Mouse (Mus musculus) neural tube, embryonic 11.5 days (tissue): Measurements from ENCODE around the gene Mcidas. TPM values are rescaled to one million over a fixed set of nuclear protein-coding genes. Genes with fewer than 3 reads are reported as not detected.
"Not testable (repeated sequence)": the region's sequence is repeated elsewhere in the genome, so short reads cannot be mapped to it uniquely, and the experiment has no call there.

Experiments used
- ATAC-seq: fragments of 200-750 bp; cut with Nextera tagmentation; 2 replicates; pipeline ENCODE4 v1.8.0; 2017; ENCODE audit warnings: moderate number of reproducible peaks, mild to moderate bottlenecking, moderate TSS enrichment, moderate library complexity; ENCODE audit not compliant: insufficient read depth, low FRiP score, low TSS enrichment
- DNase-seq: peaks from one replicate; pipeline ENCODE4 v3.0.0-alpha.2; 2015; ENCODE audit warnings: low spot score
- H3K27ac ChIP-seq: fragments of 300-500 bp; sonication (generic); 2 replicates; pipeline ENCODE4 v1.5.1; 2014; ENCODE audit warnings: low read depth, mild to moderate bottlenecking, low read length
- H3K27me3 ChIP-seq: fragments of 300-500 bp; sonication (generic); 2 replicates; pipeline ENCODE4 v1.6.1; 2014; ENCODE audit warnings: mild to moderate bottlenecking, low read length, mixed read lengths; ENCODE audit not compliant: control insufficient read depth, insufficient read depth
- H3K36me3 ChIP-seq: fragments of 300-500 bp; sonication (generic); 2 replicates; pipeline ENCODE4 v1.6.1; 2014; ENCODE audit warnings: mild to moderate bottlenecking, low read length, moderate library complexity, mixed read lengths; ENCODE audit not compliant: control insufficient read depth, insufficient read depth
- H3K4me1 ChIP-seq: fragments of 300-500 bp; sonication (generic); 2 replicates; pipeline ENCODE4 v1.6.1; 2014; ENCODE audit warnings: low read length, mixed read lengths; ENCODE audit not compliant: control insufficient read depth, insufficient read depth
- H3K4me2 ChIP-seq: fragments of 300-500 bp; sonication (generic); 2 replicates; pipeline ENCODE4 v1.6.1; 2014; ENCODE audit warnings: low read depth, mild to moderate bottlenecking, moderate library complexity
- H3K4me3 ChIP-seq: fragments of 300-500 bp; sonication (generic); 2 replicates; pipeline ENCODE4 v1.5.1; 2014; ENCODE audit warnings: low read depth, low read length
- H3K9ac ChIP-seq: fragments of 300-500 bp; sonication (generic); 2 replicates; pipeline ENCODE4 v1.6.1; 2014; ENCODE audit warnings: mild to moderate bottlenecking, low read length
- H3K9me3 ChIP-seq: fragments of 300-500 bp; sonication (generic); 2 replicates; pipeline ENCODE4 v1.6.1; 2016; ENCODE audit warnings: low read length; ENCODE audit not compliant: control insufficient read depth
- WGBS: fragments of 180-500 bp; shearing (Covaris S2); extraction: QIAGEN DNeasy Blood & Tissue Kit; methylation state at CpG from one replicate; pipeline ENCODE4 v1.1.7; 2014; 5-methylcytosine and 5-hydroxymethylcytosine counted together
- polyA plus RNA-seq: library from polyadenylated mRNA; unstranded; fragments of >200 nt; fragmentation: Nextera tagmentation; extraction: Ambion mirVana; gene quantifications from 2 replicates; pipeline ENCODE4 v1.2.1, GENCODE M21; 2014

The Mcidas gene
- polyA plus RNA-seq, 1 experiment from 2014 or later = not detected

GRCm38 (mm10) chr13:112996407-112996806 is 2.8 kb downstream of the Mcidas start:
- 72% methylated on average over 4 of the region's 4 CpGs for WGBS
- H3K4me1 ChIP-seq = peaks cover 12% of the 10 kb centered on the region; the same call in 1 of the 2 replicates
- H3K9me3 ChIP-seq = no peaks in the 10 kb centered on the region
- H3K4me2 ChIP-seq = no peak overlapping the region
- H3K36me3 ChIP-seq = no peaks in the 10 kb centered on the region
- no peak for DNase-seq
- no peak overlapping the region for H3K27ac ChIP-seq
- no peak overlapping the region for H3K9ac ChIP-seq
- H3K4me3 ChIP-seq = no peak overlapping the region
- no peak for ATAC-seq
- H3K27me3 ChIP-seq = peaks cover 85% of the 10 kb centered on the region

GRCm38 (mm10) chr13:112997369-112997768 is 3.7 kb downstream of the Mcidas start:
- H3K4me1 ChIP-seq = peaks cover 12% of the 10 kb centered on the region; the same call in 1 of the 2 replicates
- H3K27me3 ChIP-seq = peaks cover 80% of the 10 kb centered on the region
- H3K4me2 ChIP-seq = no peak overlapping the region
- WGBS = 56% methylated on average over 6 of the region's 6 CpGs
- H3K27ac ChIP-seq = no peak overlapping the region
- H3K9me3 ChIP-seq = no peaks in the 10 kb centered on the region
- H3K36me3 ChIP-seq = no peaks in the 10 kb centered on the region
- no peak overlapping the region for H3K9ac ChIP-seq
- DNase-seq (no peak), ATAC-seq (no peak)
- H3K4me3 ChIP-seq = no peak overlapping the region

GRCm38 (mm10) chr13:112998427-112999201 is 5.0 kb downstream of the Mcidas start:
- H3K27me3 ChIP-seq = peaks cover 69% of the 10 kb centered on the region
- H3K4me2 ChIP-seq = peak overlapping the region; percentile 81
- H3K4me3 ChIP-seq = peak overlapping the region; percentile 40
- H3K9me3 ChIP-seq = no peaks in the 10 kb centered on the region
- no peaks in the 10 kb centered on the region for H3K36me3 ChIP-seq
- H3K27ac ChIP-seq = no peak overlapping the region
- peaks cover 9% of the 10 kb centered on the region; the same call in 1 of the 2 replicates for H3K4me1 ChIP-seq
- WGBS = under 1% methylated on average over 46 of the region's 46 CpGs
- peak; percentile 61 for DNase-seq
- peak; percentile 22 for ATAC-seq
- H3K9ac ChIP-seq = peak overlapping the region; percentile 45

GRCm38 (mm10) chr13:113000090-113000489 is 6.4 kb downstream of the Mcidas start:
- Histone ChIP-seq H3K4me3 (no peak overlapping the region), H3K9ac (no peak overlapping the region), H3K27ac (no peak overlapping the region), H3K4me1 (0 out of 2 replicates have a peak, but pooled peaks cover 5% of the 10 kb centered on the region), H3K9me3 (no peaks in the 10 kb centered on the region), H3K4me2 (no peak overlapping the region), H3K36me3 (no peaks in the 10 kb centered on the region), H3K27me3 (peaks cover 54% of the 10 kb centered on the region)
- DNase-seq (no peak), ATAC-seq (no peak)
- WGBS = 89% methylated on average over 3 of the region's 3 CpGs

- no peak for DNase-seq
- ATAC-seq = no peak
- no peak overlapping the region for H3K4me3 ChIP-seq
- WGBS = 74% methylated on average over 9 of the region's 9 CpGs
- H3K4me2 ChIP-seq = no peak overlapping the region
- no peaks in the 10 kb centered on the region for H3K36me3 ChIP-seq
- 0 out of 2 replicates have a peak, but pooled peaks cover 5% of the 10 kb centered on the region for H3K4me1 ChIP-seq
- H3K9ac ChIP-seq = no peak overlapping the region
- no peak overlapping the region for H3K27ac ChIP-seq
- H3K9me3 ChIP-seq = no peaks in the 10 kb centered on the region
- H3K27me3 ChIP-seq = peaks cover 48% of the 10 kb centered on the region
Observed at GRCm38 (mm10) chr13:113000576-113001318, 7.1 kb downstream of the Mcidas start.

- ATAC-seq (no peak), DNase-seq (no peak)
- no peaks in the 10 kb centered on the region for H3K9me3 ChIP-seq
- H3K4me3 ChIP-seq = no peak overlapping the region
- no peaks in the 10 kb centered on the region for H3K4me1 ChIP-seq
- H3K27me3 ChIP-seq = no peaks in the 10 kb centered on the region
- H3K27ac ChIP-seq = no peak overlapping the region
- WGBS = 78% methylated on average over 6 of the region's 6 CpGs
- no peak overlapping the region for H3K4me2 ChIP-seq
- no peaks in the 10 kb centered on the region for H3K36me3 ChIP-seq
- H3K9ac ChIP-seq = no peak overlapping the region
Observed at GRCm38 (mm10) chr13:113012683-113013082, 19.0 kb downstream of the Mcidas start.

GRCm38 (mm10) chr13:113013174-113013953 is 19.7 kb downstream of the Mcidas start:
- H3K4me3 ChIP-seq, H3K9ac ChIP-seq, DNase-seq, H3K4me2 ChIP-seq, H3K36me3 ChIP-seq, H3K27me3 ChIP-seq, H3K9me3 ChIP-seq, H3K4me1 ChIP-seq, ATAC-seq, H3K27ac ChIP-seq: not testable (repeated sequence)
- WGBS = 50% methylated on average over 18 of the region's 20 CpGs

- Histone ChIP-seq H3K27ac (no peak overlapping the region), H3K27me3 (no peaks in the 10 kb centered on the region), H3K9me3 (no peaks in the 10 kb centered on the region), H3K9ac (no peak overlapping the region), H3K4me3 (no peak overlapping the region), H3K36me3 (no peaks in the 10 kb centered on the region), H3K4me2 (no peak overlapping the region), H3K4me1 (no peaks in the 10 kb centered on the region)
- DNase-seq (no peak), ATAC-seq (no peak)
- 86% methylated on average over 2 of the region's 2 CpGs for WGBS
Observed at GRCm38 (mm10) chr13:113021521-113021920, 27.9 kb downstream of the Mcidas start.
